Mouse (Mus musculus): Measurements from ENCODE around the gene Gm21983.

The Gm21983 gene

GRCm38 (mm10) chr7:27162780-27163449, 18.0 kb downstream of the Gm21983 start:
- DNase-seq (ENCODE audit: extremely low read depth, insufficient read length, low spot score) = no peak

DNA sequence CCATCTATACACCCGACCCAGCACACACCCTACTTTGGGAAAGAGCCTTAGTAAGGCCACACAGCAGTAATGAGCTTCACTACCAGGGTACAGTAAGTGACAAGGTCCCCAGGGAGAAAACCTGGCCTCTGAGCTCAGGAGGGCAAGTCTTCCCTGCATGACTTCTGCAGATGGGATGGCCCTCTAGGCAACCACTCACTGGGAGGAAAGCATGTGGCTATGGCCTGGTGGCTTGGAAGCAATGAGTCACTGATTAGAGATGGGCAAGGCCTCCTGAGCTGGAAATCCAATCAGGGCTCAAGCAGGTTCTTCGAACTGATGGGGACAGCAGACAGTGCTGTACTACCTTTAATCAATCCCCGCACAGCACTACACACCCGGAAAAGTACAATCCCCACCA, 19.1 kb downstream of the Gm21983 start:
- DNase-seq (ENCODE audit: extremely low read depth, insufficient read length, low spot score) = peak; percentile 44

DNA sequence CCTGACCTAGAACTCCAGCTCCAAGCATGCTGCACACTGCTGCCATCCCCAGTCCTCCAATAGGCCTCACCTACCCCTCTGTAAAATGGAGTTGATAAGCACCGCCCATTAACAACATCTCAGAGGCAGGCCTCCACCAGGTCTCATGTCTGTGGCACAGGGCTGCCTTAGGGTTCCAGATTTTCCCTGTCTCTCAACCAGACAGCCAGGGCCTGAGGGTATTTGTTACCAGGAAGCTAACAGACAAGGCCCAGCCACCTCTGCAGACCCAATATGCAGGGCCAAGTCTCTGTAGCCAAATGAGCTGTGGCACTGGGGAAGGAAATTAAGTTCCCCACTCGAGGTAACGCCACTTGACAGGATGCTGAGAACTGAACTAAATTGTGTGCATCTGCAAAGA, 20.0 kb downstream of the Gm21983 start:
- DNase-seq (ENCODE audit: extremely low read depth, insufficient read length, low spot score) = no peak

- DNase-seq (ENCODE audit: extremely low read depth, insufficient read length, low spot score) = peak; percentile 81
Observed at GRCm38 (mm10) chr7:27159882-27160281, 21.0 kb downstream of the Gm21983 start.

- no peak for DNase-seq (ENCODE audit: extremely low read depth, insufficient read length, low spot score)
Observed at GRCm38 (mm10) chr7:27159256-27159655, 21.6 kb downstream of the Gm21983 start.

DNA sequence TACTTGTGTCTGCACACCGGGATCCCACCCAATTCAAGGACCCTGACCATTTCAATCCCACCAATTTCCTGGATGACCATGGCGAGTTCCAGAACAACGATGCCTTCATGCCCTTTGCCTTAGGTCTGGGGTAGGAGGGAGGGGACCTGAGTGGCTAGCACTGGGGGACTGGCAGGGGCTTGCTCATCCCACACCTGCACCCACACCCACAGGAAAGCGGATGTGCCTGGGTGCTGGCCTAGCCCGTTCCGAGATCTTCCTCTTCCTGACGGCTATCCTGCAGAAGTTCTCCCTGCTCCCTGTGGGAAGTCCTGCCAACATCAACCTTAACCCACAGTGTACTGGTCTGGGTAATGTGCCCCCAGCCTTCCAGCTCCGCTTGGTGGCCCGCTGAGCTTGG, 22.7 kb downstream of the Gm21983 start:
- no peak for DNase-seq (ENCODE audit: extremely low read depth, insufficient read length, low spot score)

- no peak for DNase-seq (ENCODE audit: extremely low read depth, insufficient read length, low spot score)
Observed at GRCm38 (mm10) chr7:27156005-27156404, 24.9 kb downstream of the Gm21983 start.

DNA sequence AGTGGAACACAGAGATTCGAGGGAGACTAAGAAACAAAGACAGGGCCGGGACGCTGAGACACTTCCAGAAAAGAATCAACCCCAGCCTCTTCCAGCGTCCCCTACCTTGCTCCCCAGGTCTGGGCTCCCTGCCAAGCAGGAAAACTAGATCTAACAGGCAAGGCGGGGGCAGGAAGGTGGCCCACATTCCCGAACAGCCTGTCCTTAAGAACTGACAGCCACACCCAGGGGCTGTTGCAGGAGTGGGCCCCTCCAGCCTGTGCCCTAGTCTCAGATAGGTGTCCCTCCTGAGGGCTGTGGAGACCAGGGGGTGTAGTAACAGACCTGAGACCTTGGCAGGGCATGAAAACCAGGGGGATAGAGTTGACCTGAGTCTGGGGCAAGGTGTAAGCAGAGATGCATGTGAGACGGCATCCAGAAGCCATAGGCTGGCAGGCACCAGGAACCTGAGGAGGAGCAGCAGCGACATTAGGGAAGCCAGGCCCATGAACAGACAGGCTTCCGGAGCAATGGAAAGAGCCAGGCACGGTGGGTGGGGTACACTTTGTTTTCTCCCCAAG, 27.6 kb downstream of the Gm21983 start, which contains the start of gene Cyp2t4:
TSS of gene Cyp2t4 (plus strand) at position 510 of the 560 bp plus-strand sequence.
- DNase-seq (ENCODE audit: extremely low read depth, insufficient read length, low spot score) = no peak

DNA sequence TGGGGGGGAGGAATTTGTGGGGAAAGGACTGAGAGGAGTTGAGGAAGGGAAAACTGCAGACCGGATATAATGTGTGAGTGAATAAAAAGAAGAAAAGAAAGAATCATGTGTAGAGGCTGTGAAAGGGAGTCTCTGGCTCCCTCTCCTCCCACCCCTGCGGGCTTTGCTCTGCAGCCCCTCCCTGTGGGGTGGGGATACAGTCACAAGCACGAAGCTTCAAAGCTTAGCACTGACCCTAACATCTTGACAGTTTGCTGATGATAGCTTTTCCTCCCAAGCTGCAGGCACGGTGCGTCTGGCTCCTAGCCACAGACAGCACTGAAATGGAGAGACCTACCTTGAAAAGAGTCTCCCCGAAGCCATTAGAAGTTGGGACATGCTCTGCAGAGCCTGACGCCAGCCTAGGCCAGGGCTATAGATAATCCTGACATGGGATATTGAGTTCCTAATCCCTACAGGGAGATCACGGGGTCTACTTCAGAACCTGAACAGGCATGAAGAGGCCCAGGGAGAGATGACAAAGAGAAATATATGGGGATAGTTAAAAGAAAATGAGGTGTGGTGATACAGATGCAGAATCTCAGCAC, 44.4 kb downstream of the Gm21983 start:
- DNase-seq (ENCODE audit: extremely low read depth, insufficient read length, low spot score) = no peak

DNA sequence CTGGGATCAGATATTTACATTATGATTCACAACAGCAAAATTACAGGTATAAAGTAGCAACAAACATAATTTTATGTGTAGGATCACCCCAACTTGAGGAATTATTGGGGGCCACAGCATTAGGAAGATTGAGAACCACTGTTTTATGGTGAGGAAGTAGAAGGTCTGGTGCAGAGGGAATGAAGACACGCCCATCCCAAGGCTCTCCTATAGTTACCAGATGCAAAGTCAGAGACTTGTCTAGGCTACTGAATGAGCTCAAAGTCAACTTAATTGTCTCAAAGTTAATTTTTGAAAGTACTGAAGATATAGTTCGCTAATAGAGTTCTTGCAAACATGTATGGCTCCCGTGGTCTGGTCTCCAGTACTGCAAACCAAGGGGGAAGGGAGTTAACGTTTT, 47.1 kb downstream of the Gm21983 start:
- DNase-seq (ENCODE audit: extremely low read depth, insufficient read length, low spot score) = no peak

DNA sequence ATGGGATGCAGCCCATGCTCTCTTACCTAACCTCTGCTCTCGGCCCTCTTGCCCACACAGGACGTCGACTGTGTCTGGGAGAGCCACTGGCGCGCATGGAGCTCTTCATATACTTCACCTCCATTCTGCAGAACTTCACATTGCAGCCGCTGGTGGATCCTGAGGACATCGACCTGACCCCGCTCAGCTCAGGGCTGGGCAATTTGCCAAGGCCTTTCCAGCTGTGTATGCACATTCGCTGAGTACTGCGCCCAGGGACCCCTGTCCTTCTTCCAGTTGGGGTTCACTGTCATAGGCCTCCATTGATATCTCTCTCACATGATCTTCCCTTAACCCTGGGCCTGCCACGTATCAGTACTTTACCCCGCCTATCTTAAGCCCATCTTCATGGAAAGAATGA, 47.7 kb downstream of the Gm21983 start:
- no peak for DNase-seq (ENCODE audit: extremely low read depth, insufficient read length, low spot score)

GRCm38 (mm10) chr7:27132588-27132987, 48.3 kb downstream of the Gm21983 start:
- DNase-seq (ENCODE audit: extremely low read depth, insufficient read length, low spot score) = no peak

GRCm38 (mm10) chr7:27131387-27131786, 49.5 kb downstream of the Gm21983 start:
- DNase-seq (ENCODE audit: extremely low read depth, insufficient read length, low spot score) = no peak

GRCm38 (mm10) chr7:27130521-27131370, 50.1 kb downstream of the Gm21983 start:
- DNase-seq (ENCODE audit: extremely low read depth, insufficient read length, low spot score) = no peak

DNA sequence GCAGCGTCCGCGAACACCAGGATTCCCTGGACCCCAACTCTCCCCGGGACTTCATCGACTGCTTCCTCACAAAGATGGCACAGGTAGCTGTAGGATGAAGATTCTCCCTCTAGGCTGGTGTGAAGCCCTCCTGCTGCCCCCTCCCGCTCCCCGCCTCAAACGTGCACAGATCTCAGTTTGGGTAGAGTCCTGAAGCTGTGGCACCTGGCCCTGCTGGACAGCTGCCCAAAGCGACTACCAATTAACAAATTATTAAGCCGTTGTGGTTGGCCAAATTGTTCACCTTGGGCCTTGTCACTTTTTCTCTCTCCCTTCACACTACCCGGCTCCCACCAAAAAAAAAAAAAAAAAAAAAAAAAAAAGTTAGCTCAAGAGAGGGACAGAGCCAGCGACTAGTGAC, 51.1 kb downstream of the Gm21983 start:
- no peak for DNase-seq (ENCODE audit: extremely low read depth, insufficient read length, low spot score)

DNA sequence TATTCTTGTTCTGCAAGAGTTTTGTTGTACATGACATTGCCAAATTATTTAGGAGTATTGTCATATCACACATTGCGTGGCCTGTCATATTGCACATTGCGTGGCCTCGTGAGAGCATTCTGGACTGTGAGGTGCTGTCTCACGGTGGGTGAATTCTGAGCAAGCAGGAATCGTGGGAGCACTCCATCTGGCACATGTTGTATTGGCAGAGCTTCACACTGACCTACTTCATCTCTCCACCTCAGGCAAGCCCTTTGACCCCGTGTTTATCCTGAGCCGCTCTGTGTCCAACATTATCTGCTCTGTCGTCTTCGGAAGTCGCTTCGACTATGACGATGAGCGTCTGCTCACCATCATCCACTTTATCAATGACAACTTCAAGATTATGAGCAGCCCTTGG, 51.9 kb downstream of the Gm21983 start:
- DNase-seq (ENCODE audit: extremely low read depth, insufficient read length, low spot score) = no peak

- DNase-seq (ENCODE audit: extremely low read depth, insufficient read length, low spot score) = no peak
Observed at GRCm38 (mm10) chr7:27128162-27128561, 52.7 kb downstream of the Gm21983 start.

DNA sequence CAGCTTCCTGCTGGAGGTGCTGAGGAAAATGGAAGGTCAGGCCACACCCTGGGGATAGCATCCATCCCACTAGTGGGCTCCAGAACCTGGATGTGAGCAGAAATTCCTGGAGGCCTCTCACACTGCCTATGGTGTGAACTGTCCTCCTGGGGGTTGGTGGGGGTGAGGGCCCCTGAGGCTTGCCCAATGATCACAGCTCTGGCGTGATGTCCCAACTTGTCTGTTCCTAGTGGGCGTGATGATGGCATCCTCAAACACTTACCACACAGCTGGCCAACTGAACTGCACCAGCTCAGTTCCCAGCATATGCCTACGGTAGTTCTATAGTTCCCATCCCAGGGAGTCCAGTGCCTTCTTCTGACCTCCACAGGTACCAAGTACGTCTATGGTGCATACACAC, 55.9 kb downstream of the Gm21983 start:
- no peak for DNase-seq (ENCODE audit: extremely low read depth, insufficient read length, low spot score)

DNA sequence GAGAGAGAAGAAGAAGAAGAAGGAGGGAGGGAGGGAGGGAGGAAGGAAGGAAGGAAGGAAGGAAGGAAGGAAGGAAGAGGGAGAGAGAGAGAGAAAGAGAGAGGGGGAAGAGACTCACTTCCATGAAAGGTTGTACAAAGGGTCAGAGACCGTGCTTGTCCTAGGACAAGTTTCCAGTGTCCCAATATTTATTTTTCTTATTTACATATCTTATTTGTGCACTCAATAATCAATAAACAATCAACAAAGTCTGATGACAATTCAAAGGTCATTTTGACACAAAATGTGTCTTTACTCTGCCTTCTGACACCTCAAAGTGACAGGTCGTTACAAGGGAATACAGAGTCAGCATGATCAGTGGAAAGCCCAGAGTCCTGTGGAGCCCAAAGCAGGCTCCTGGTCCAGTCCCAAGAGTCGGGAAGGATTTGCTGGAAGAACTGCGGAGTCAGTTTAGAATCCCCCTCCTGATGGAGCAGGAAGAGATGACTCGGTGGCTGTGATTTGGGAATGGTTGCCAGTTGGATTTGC, 56.5 kb downstream of the Gm21983 start:
- no peak for DNase-seq (ENCODE audit: extremely low read depth, insufficient read length, low spot score)

DNA sequence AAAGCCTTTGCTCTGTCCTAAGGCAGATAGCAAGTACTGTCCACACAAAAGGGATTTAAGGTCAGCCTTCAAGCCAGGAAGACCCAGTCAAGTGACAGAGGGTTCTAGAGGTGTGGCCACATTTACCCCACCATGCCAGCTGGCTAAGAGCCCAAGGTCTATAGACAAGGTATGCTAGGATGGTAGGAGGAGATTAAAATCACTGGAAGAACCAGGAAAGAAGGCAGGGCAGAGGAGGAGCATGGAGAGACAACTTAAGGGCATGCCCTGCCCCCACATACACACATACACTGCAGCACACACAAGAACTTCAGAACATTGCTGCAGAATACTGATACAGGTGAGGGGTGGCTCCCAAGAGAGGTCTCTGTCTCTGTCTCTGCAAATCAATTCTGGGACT, 61.2 kb downstream of the Gm21983 start, which contains the start of gene Cyp2f2:
TSS of gene Cyp2f2 (plus strand) at position 234 of the 400 bp plus-strand sequence.
- no peak for DNase-seq (ENCODE audit: extremely low read depth, insufficient read length, low spot score)

All from 3134 (cell line).